Mouse (Mus musculus): ENCODE measurements around the gene Cercam. TPM values are rescaled to one million over a fixed set of nuclear protein-coding genes. Genes with fewer than 3 reads are reported as not detected.

Gene Cercam
- polyA plus RNA-seq, 1 experiment from 2014 or later: 14.0 TPM

GRCm38 (mm10) chr2:29835391-29835899 is 33.5 kb upstream of the Cercam start:
- peak overlapping the region; percentile 16; the same call in 1 of the 2 replicates for H3K4me2 ChIP-seq
- peak overlapping the region; percentile 41; the same call in 1 of the 2 replicates for H3K9ac ChIP-seq (ENCODE audit: low read length)
- H3K36me3 ChIP-seq (ENCODE audit: control insufficient read depth, insufficient read depth, low read length): 0 out of 2 replicates have a peak, but pooled peaks cover 3% of the 10 kb centered on the region
- no peak overlapping the region for H3K4me3 ChIP-seq (ENCODE audit: low read depth, low read length)
- H3K27me3 ChIP-seq (ENCODE audit: control insufficient read depth, insufficient read depth, low read length): no peaks in the 10 kb centered on the region
- peak overlapping the region; percentile 90 for H3K27ac ChIP-seq (ENCODE audit: low read depth, low read length)
- DNase-seq (ENCODE audit: low spot score, missing footprints) (peak; percentile 91), ATAC-seq (ENCODE audit: low FRiP score) (peak; percentile 72)
- WGBS: 12% methylated on average over 2 of the region's 2 CpGs
- H3K9me3 ChIP-seq (ENCODE audit: control insufficient read depth, low read length): no peaks in the 10 kb centered on the region
- H3K4me1 ChIP-seq (ENCODE audit: control insufficient read depth, insufficient read depth, low read length): peaks cover 51% of the 10 kb centered on the region

DNA sequence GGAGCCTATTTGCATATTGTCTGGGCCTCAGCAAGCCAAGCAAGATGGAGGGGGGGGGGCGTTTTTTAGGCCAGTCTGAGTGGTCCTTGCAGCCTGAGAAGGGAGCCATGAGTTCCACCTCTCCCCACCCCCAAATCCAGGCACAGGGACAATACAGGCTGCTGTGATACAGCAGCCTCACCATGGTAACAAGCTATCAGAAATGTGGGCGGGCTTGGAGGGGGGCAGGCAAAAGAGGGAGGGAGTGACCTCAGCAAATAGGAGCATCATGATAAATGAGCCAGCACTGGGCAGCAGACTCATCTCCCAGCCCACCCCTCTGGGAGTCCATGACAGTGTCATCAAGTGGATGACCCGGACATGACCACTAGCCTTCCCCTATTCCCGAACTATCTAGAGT is 29.5 kb upstream of the Cercam start:
- 20% methylated on average over 4 of the region's 4 CpGs for WGBS
- no peak overlapping the region for H3K4me3 ChIP-seq (ENCODE audit: low read depth, low read length)
- DNase-seq (ENCODE audit: low spot score, missing footprints) (peak; percentile 97), ATAC-seq (ENCODE audit: low FRiP score) (peak; percentile 86)
- H3K4me2 ChIP-seq: peak overlapping the region; percentile 2; the same call in 1 of the 2 replicates
- H3K27ac ChIP-seq (ENCODE audit: low read depth, low read length): peak overlapping the region; percentile 93
- no peaks in the 10 kb centered on the region for H3K27me3 ChIP-seq (ENCODE audit: control insufficient read depth, insufficient read depth, low read length)
- H3K9ac ChIP-seq (ENCODE audit: low read length): no peak overlapping the region
- H3K4me1 ChIP-seq (ENCODE audit: control insufficient read depth, insufficient read depth, low read length): peaks cover 78% of the 10 kb centered on the region
- H3K36me3 ChIP-seq (ENCODE audit: control insufficient read depth, insufficient read depth, low read length): peaks cover 5% of the 10 kb centered on the region; the same call in 1 of the 2 replicates
- no peaks in the 10 kb centered on the region for H3K9me3 ChIP-seq (ENCODE audit: control insufficient read depth, low read length)

GRCm38 (mm10) chr2:29843231-29844105 is 25.5 kb upstream of the Cercam start:
- H3K4me1 ChIP-seq (ENCODE audit: control insufficient read depth, insufficient read depth, low read length): peaks cover 71% of the 10 kb centered on the region
- peak overlapping the region; percentile 92; the same call in 1 of the 2 replicates for H3K4me3 ChIP-seq (ENCODE audit: low read depth, low read length)
- peak overlapping the region; percentile 82 for H3K4me2 ChIP-seq
- no peaks in the 10 kb centered on the region for H3K27me3 ChIP-seq (ENCODE audit: control insufficient read depth, insufficient read depth, low read length)
- peak; percentile 91 for DNase-seq (ENCODE audit: low spot score, missing footprints)
- no peaks in the 10 kb centered on the region for H3K9me3 ChIP-seq (ENCODE audit: control insufficient read depth, low read length)
- H3K9ac ChIP-seq (ENCODE audit: low read length): peak overlapping the region; percentile 100
- WGBS: 27% methylated on average over 9 of the region's 9 CpGs
- peaks cover 5% of the 10 kb centered on the region; the same call in 1 of the 2 replicates for H3K36me3 ChIP-seq (ENCODE audit: control insufficient read depth, insufficient read depth, low read length)
- peak; percentile 30 for ATAC-seq (ENCODE audit: low FRiP score)
- peak overlapping the region; percentile 99 for H3K27ac ChIP-seq (ENCODE audit: low read depth, low read length)

GRCm38 (mm10) chr2:29844115-29844514 is 24.8 kb upstream of the Cercam start:
- peak overlapping the region; percentile 92 for H3K4me3 ChIP-seq (ENCODE audit: low read depth, low read length)
- H3K27ac ChIP-seq (ENCODE audit: low read depth, low read length): peak overlapping the region; percentile 99
- peaks cover 5% of the 10 kb centered on the region; the same call in 1 of the 2 replicates for H3K36me3 ChIP-seq (ENCODE audit: control insufficient read depth, insufficient read depth, low read length)
- H3K9ac ChIP-seq (ENCODE audit: low read length): peak overlapping the region; percentile 100
- H3K9me3 ChIP-seq (ENCODE audit: control insufficient read depth, low read length): no peaks in the 10 kb centered on the region
- 38% methylated on average over 2 of the region's 2 CpGs for WGBS
- H3K4me1 ChIP-seq (ENCODE audit: control insufficient read depth, insufficient read depth, low read length): peaks cover 70% of the 10 kb centered on the region
- ATAC-seq (ENCODE audit: low FRiP score) (no peak), DNase-seq (ENCODE audit: low spot score, missing footprints) (peak; percentile 88)
- H3K4me2 ChIP-seq: peak overlapping the region; percentile 82
- no peaks in the 10 kb centered on the region for H3K27me3 ChIP-seq (ENCODE audit: control insufficient read depth, insufficient read depth, low read length)

GRCm38 (mm10) chr2:29844661-29845060 is 24.3 kb upstream of the Cercam start:
- Histone ChIP-seq H3K27me3 (ENCODE audit: control insufficient read depth, insufficient read depth, low read length) (no peaks in the 10 kb centered on the region), H3K4me2 (peak overlapping the region; percentile 82)

GRCm38 (mm10) chr2:29845636-29846035 is 23.3 kb upstream of the Cercam start:
- Histone ChIP-seq H3K27me3 (ENCODE audit: control insufficient read depth, insufficient read depth, low read length) (no peaks in the 10 kb centered on the region), H3K36me3 (ENCODE audit: control insufficient read depth, insufficient read depth, low read length) (peaks cover 5% of the 10 kb centered on the region; the same call in 1 of the 2 replicates), H3K27ac (ENCODE audit: low read depth, low read length) (peak overlapping the region; percentile 99), H3K4me1 (ENCODE audit: control insufficient read depth, insufficient read depth, low read length) (peaks cover 67% of the 10 kb centered on the region), H3K9ac (ENCODE audit: low read length) (peak overlapping the region; percentile 100), H3K4me3 (ENCODE audit: low read depth, low read length) (peak overlapping the region; percentile 92), H3K9me3 (ENCODE audit: control insufficient read depth, low read length) (no peaks in the 10 kb centered on the region), H3K4me2 (peak overlapping the region; percentile 82)
- WGBS: 2% methylated on average over 25 of the region's 25 CpGs
- DNase-seq (ENCODE audit: low spot score, missing footprints): peak; percentile 97
- no peak for ATAC-seq (ENCODE audit: low FRiP score)

More at GRCm38 (mm10) chr2:29844661-29845060, 24.3 kb upstream of the Cercam start:
- 6% methylated on average over 3 of the region's 3 CpGs for WGBS
- peaks cover 70% of the 10 kb centered on the region for H3K4me1 ChIP-seq (ENCODE audit: control insufficient read depth, insufficient read depth, low read length)
- peak overlapping the region; percentile 92 for H3K4me3 ChIP-seq (ENCODE audit: low read depth, low read length)
- DNase-seq (ENCODE audit: low spot score, missing footprints): peak; percentile 92
- H3K9ac ChIP-seq (ENCODE audit: low read length): peak overlapping the region; percentile 100
- no peaks in the 10 kb centered on the region for H3K9me3 ChIP-seq (ENCODE audit: control insufficient read depth, low read length)
- peaks cover 5% of the 10 kb centered on the region; the same call in 1 of the 2 replicates for H3K36me3 ChIP-seq (ENCODE audit: control insufficient read depth, insufficient read depth, low read length)
- peak overlapping the region; percentile 99 for H3K27ac ChIP-seq (ENCODE audit: low read depth, low read length)
- no peak for ATAC-seq (ENCODE audit: low FRiP score)

- Histone ChIP-seq H3K4me1 (ENCODE audit: control insufficient read depth, insufficient read depth, low read length) (peaks cover 61% of the 10 kb centered on the region), H3K27ac (ENCODE audit: low read depth, low read length) (peak overlapping the region; percentile 99), H3K9me3 (ENCODE audit: control insufficient read depth, low read length) (no peaks in the 10 kb centered on the region), H3K4me3 (ENCODE audit: low read depth, low read length) (peak overlapping the region; percentile 92), H3K36me3 (ENCODE audit: control insufficient read depth, insufficient read depth, low read length) (peaks cover 5% of the 10 kb centered on the region; the same call in 1 of the 2 replicates), H3K4me2 (peak overlapping the region; percentile 82), H3K9ac (ENCODE audit: low read length) (peak overlapping the region; percentile 100), H3K27me3 (ENCODE audit: control insufficient read depth, insufficient read depth, low read length) (no peaks in the 10 kb centered on the region)
- DNase-seq (ENCODE audit: low spot score, missing footprints): peak; percentile 97
- WGBS: 1% methylated on average over 46 of the region's 47 CpGs
- peak; percentile 72 for ATAC-seq (ENCODE audit: low FRiP score)
Measured at GRCm38 (mm10) chr2:29846061-29846853, 22.7 kb upstream of the Cercam start.

GRCm38 (mm10) chr2:29846911-29847310 is 22.1 kb upstream of the Cercam start:
- Histone ChIP-seq H3K4me2 (peak overlapping the region; percentile 82), H3K4me1 (ENCODE audit: control insufficient read depth, insufficient read depth, low read length) (peaks cover 59% of the 10 kb centered on the region), H3K9ac (ENCODE audit: low read length) (peak overlapping the region; percentile 100), H3K36me3 (ENCODE audit: control insufficient read depth, insufficient read depth, low read length) (peaks cover 2% of the 10 kb centered on the region; the same call in 1 of the 2 replicates), H3K27me3 (ENCODE audit: control insufficient read depth, insufficient read depth, low read length) (no peaks in the 10 kb centered on the region), H3K27ac (ENCODE audit: low read depth, low read length) (peak overlapping the region; percentile 99), H3K9me3 (ENCODE audit: control insufficient read depth, low read length) (no peaks in the 10 kb centered on the region), H3K4me3 (ENCODE audit: low read depth, low read length) (peak overlapping the region; percentile 92)
- WGBS: 17% methylated on average over 3 of the region's 3 CpGs
- DNase-seq (ENCODE audit: low spot score, missing footprints) (peak; percentile 92), ATAC-seq (ENCODE audit: low FRiP score) (peak; percentile 17; the same call in 1 of the 2 replicates)

All from midbrain, embryonic 11.5 days (tissue).